Mouse (Mus musculus): ENCODE measurements around the gene Acbd4.

DNA sequence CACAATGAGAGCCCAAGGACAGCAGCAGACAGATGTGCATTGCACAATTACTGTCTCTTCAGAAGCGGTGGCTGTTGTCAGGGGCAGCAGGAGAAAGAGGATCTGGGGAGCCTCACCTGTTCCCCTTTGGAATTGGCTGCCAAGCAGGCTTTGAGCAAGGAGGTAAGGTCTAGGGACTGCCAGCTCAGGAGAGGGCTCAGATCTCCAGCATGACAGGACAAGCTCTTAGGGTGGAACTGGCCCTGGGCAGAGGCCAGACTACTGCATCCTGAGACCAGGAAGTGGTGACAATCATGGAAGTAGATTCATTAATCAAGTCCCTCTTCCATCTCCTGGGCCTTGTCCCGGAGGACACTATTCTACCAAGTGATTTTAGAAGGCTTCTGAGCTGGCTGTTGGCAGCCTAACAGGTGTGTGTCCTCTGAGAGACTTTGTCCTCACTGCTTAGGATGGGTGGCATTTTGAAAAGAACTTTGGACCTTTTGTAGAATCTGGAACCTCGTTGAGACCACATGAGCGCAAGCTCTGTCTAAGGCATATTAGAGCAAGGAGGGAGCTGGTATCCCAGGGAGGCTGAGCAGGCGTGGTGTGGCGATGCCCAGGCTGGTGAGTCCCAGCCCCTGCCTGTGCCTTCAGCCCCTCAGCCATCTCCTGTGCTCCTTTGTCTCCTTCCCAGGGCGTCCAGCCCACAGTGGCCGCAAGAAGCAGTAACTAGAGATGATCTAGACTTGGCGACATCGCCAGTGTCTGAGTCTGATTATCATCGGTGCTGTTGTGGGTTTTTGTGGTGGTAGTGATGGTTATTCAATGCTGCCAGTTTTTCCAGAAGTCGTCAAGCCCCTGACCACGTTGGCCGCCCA lies 35.1 kb upstream of the Acbd4 start:
- TF ChIP-seq EP300 (IDR thresholded peaks at IDR 0.05; ENCODE audit: insufficient read depth, low read depth, low read length): no peak
- no peak for TF ChIP-seq POLR2A (IDR thresholded peaks at IDR 0.05; ENCODE audit: insufficient read depth, low read length)

Data from ES-Bruce4 (cell line).